ENCODE assay signal across 7 mouse cellular contexts in the genomic region with DNA sequence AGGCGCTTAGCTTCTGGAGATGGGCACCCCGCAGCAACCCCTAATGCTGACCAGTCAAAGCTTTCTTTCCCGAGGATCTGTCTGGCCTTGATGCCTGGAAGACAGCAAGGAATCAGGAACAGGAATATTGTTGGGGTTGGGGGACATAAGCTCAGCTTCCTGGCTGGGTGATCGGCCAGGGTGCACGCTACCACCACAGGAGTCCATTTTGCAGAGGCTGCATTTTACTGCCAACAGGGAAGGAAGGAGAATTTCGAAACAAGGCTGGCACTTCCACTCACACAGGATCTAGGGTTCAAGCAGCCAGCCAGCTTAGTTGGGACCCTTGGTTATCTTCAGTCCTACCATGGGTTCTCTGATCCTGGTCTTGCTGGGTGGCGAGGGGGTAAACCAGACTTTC. TPM values are rescaled to one million over a fixed set of nuclear protein-coding genes. Genes with fewer than 3 reads are reported as not detected.
A peak's percentile ranks its signal among the peaks of the same experiment; 100 is the strongest.
DNase-seq lines count a peak whose midpoint lies in the region; ATAC-seq and TF ChIP-seq lines count a peak whose summit lies in the region.

No protein-coding gene starts in this region.

- 0 out of 2 replicates have a peak overlapping the region, but pooled peaks have one; percentile 73 for H3K4me3 ChIP-seq in spleen, adult 2 months (ENCODE audit: extremely low read depth, insufficient read depth, insufficient read length)
- H3K4me3 ChIP-seq in forebrain, embryonic 13.5 days: peak overlapping the region; percentile 57
- peak overlapping the region; percentile 63 for H3K4me3 ChIP-seq in limb, embryonic 15.5 days
- peak overlapping the region; percentile 51 for H3K4me3 ChIP-seq in stomach, embryonic 15.5 days (replicated peaks)

- no peak for ATAC-seq in forebrain, embryonic 13.5 days
- no peak for ATAC-seq in limb, embryonic 15.5 days (ENCODE audit: insufficient number of reproducible peaks, low FRiP score, low TSS enrichment, low read depth)
- ATAC-seq in stomach, embryonic 15.5 days (ENCODE audit: insufficient read depth, low FRiP score, low read depth): no peak

- H3K4me2 ChIP-seq in forebrain, embryonic 13.5 days: peak overlapping the region; percentile 80
- peak overlapping the region; percentile 83 for H3K4me2 ChIP-seq in limb, embryonic 15.5 days
- H3K4me2 ChIP-seq in stomach, embryonic 15.5 days: peak overlapping the region; percentile 77

- no peak overlapping the region for H3K9ac ChIP-seq in forebrain, embryonic 13.5 days
- H3K9ac ChIP-seq in limb, embryonic 15.5 days: no peak overlapping the region
- H3K9ac ChIP-seq in stomach, embryonic 15.5 days: no peak overlapping the region

- no peak for TF ChIP-seq POLR2A in spleen, adult 2 months (IDR thresholded peaks at IDR 0.05; ENCODE audit: low read depth, low read length)

- peaks cover 32% of the 10 kb centered on the region for H3K36me3 ChIP-seq in spleen, adult 2 months (ENCODE audit: control insufficient read depth, insufficient read depth, low read length)
- H3K36me3 ChIP-seq in forebrain, embryonic 13.5 days (ENCODE audit: poor library complexity, severe bottlenecking): peaks cover 47% of the 10 kb centered on the region
- peaks cover 49% of the 10 kb centered on the region for H3K36me3 ChIP-seq in limb, embryonic 15.5 days
- peaks cover 33% of the 10 kb centered on the region for H3K36me3 ChIP-seq in stomach, embryonic 15.5 days

- peak in 1 of 2 experiments; percentile 6 for DNase-seq in spleen, adult 2 months (ENCODE audit: low read depth in 1 of 2, low spot score in 2 of 2)
- no peak for DNase-seq in spleen, postnatal 36 days (ENCODE audit: low spot score in 2 of 2)
- no peak for DNase-seq in embryo, embryonic 10 days (ENCODE audit: low spot score)
- DNase-seq in urinary bladder, postnatal 36 days (ENCODE audit: low spot score in 2 of 2): no peak

- peak overlapping the region; percentile 23 for H3K27ac ChIP-seq in spleen, adult 2 months (ENCODE audit: insufficient read depth, low read length)
- no peak overlapping the region; the same call in 1 of the 2 replicates for H3K27ac ChIP-seq in forebrain, embryonic 13.5 days
- H3K27ac ChIP-seq in limb, embryonic 15.5 days: peak overlapping the region; percentile 38; the same call in 1 of the 2 replicates
- peak overlapping the region; percentile 45; the same call in 1 of the 2 replicates for H3K27ac ChIP-seq in stomach, embryonic 15.5 days

- 17% methylated on average over 7 of the region's 7 CpGs for WGBS in spleen, adult 2 months
- WGBS in forebrain, embryonic 13.5 days: 50% methylated on average over 7 of the region's 7 CpGs
- 46% methylated on average over 7 of the region's 7 CpGs for WGBS in limb, embryonic 15.5 days
- WGBS in stomach, embryonic 15.5 days: 50% methylated on average over 7 of the region's 7 CpGs

- peaks cover 24% of the 10 kb centered on the region for H3K4me1 ChIP-seq in spleen, adult 2 months (ENCODE audit: control insufficient read depth, insufficient read depth, insufficient read length)
- H3K4me1 ChIP-seq in forebrain, embryonic 13.5 days: peaks cover 22% of the 10 kb centered on the region
- peaks cover 16% of the 10 kb centered on the region for H3K4me1 ChIP-seq in limb, embryonic 15.5 days
- no peaks in the 10 kb centered on the region for H3K4me1 ChIP-seq in stomach, embryonic 15.5 days

- no peaks in the 10 kb centered on the region for H3K27me3 ChIP-seq in spleen, adult 2 months (ENCODE audit: control insufficient read depth, insufficient read depth, low read length)
- H3K27me3 ChIP-seq in forebrain, embryonic 13.5 days: no peaks in the 10 kb centered on the region
- no peaks in the 10 kb centered on the region for H3K27me3 ChIP-seq in limb, embryonic 15.5 days
- no peaks in the 10 kb centered on the region for H3K27me3 ChIP-seq in stomach, embryonic 15.5 days (replicated peaks)

- H3K9me3 ChIP-seq in forebrain, embryonic 13.5 days (replicated peaks): no peaks in the 10 kb centered on the region
- H3K9me3 ChIP-seq in limb, embryonic 15.5 days: no peaks in the 10 kb centered on the region
- no peaks in the 10 kb centered on the region for H3K9me3 ChIP-seq in stomach, embryonic 15.5 days

- TF ChIP-seq CTCF in spleen, adult 2 months (IDR thresholded peaks at IDR 0.05; ENCODE audit: extremely low read depth, insufficient read depth, insufficient read length, insufficient replicate concordance): no peak

RNA-seq across cellular contexts. Expression of a gene that starts 0.7 kb away (rescaled TPM):
- polyA plus RNA-seq in spleen, adult 2 months (2012; rRNA removed): 16.1 and 17.7 TPM in 2 replicates
- polyA plus RNA-seq in forebrain, embryonic 13.5 days (2015; fragmentation: Nextera tagmentation; extraction: Ambion mirVana): 14.0 and 15.2 TPM in 2 replicates
- 11.8 TPM in 2 replicates for polyA plus RNA-seq in limb, embryonic 15.5 days (2015; fragmentation: Nextera tagmentation; extraction: Ambion mirVana)
- polyA plus RNA-seq in stomach, embryonic 15.5 days (2015; fragmentation: Nextera tagmentation; extraction: Ambion mirVana): 9.5 TPM in 2 replicates

RNA-seq across cellular contexts. Expression of a gene that starts 14.7 kb away (rescaled TPM):
- polyA plus RNA-seq in spleen, adult 2 months (2012; rRNA removed): 43.3 and 51.1 TPM in 2 replicates
- 3.6 and 4.8 TPM in 2 replicates for polyA plus RNA-seq in forebrain, embryonic 13.5 days (2015; fragmentation: Nextera tagmentation; extraction: Ambion mirVana)
- 29.4 and 32.7 TPM in 2 replicates for polyA plus RNA-seq in limb, embryonic 15.5 days (2015; fragmentation: Nextera tagmentation; extraction: Ambion mirVana)
- polyA plus RNA-seq in stomach, embryonic 15.5 days (2015; fragmentation: Nextera tagmentation; extraction: Ambion mirVana): 27.6 and 32.6 TPM in 2 replicates

RNA-seq across cellular contexts. Expression of a gene that starts 22.4 kb away (rescaled TPM):
- polyA plus RNA-seq in spleen, adult 2 months (2012; rRNA removed): 301 and 394 TPM in 2 replicates
- 14.4 and 15.6 TPM in 2 replicates for polyA plus RNA-seq in forebrain, embryonic 13.5 days (2015; fragmentation: Nextera tagmentation; extraction: Ambion mirVana)
- polyA plus RNA-seq in limb, embryonic 15.5 days (2015; fragmentation: Nextera tagmentation; extraction: Ambion mirVana): 18.5 and 20.5 TPM in 2 replicates
- 18.5 and 18.7 TPM in 2 replicates for polyA plus RNA-seq in stomach, embryonic 15.5 days (2015; fragmentation: Nextera tagmentation; extraction: Ambion mirVana)

RNA-seq across cellular contexts. Expression of a gene that starts 52.0 kb away (rescaled TPM):
- 233 and 309 TPM in 2 replicates for polyA plus RNA-seq in spleen, adult 2 months (2012; rRNA removed)
- 13.1 and 14.2 TPM in 2 replicates for polyA plus RNA-seq in forebrain, embryonic 13.5 days (2015; fragmentation: Nextera tagmentation; extraction: Ambion mirVana)
- 27.7 and 35.9 TPM in 2 replicates for polyA plus RNA-seq in limb, embryonic 15.5 days (2015; fragmentation: Nextera tagmentation; extraction: Ambion mirVana)
- 26.7 and 36.4 TPM in 2 replicates for polyA plus RNA-seq in stomach, embryonic 15.5 days (2015; fragmentation: Nextera tagmentation; extraction: Ambion mirVana)

Comparison
In these comparisons a context has a peak if more than half of its experiments do, and no peak if none do; other contexts are left out.
1. RNA of a gene that starts 22.4 kb away (polyA plus RNA-seq): 301 to 394 TPM in spleen, adult 2 months; 18.5 to 20.5 TPM in limb, embryonic 15.5 days, 18.5 to 18.7 TPM in stomach, embryonic 15.5 days and 14.4 to 15.6 TPM in forebrain, embryonic 13.5 days; every median in the first group is over 10 times any median in the second.
2. Peak in every context shown above with its lines, with median percentiles within 50 percentile points of each other: H3K4me3 ChIP-seq and H3K4me2 ChIP-seq.